Mouse (Mus musculus): ENCODE data around the gene Rtbdn.
"Not testable (repeated sequence)": the region's sequence is repeated elsewhere in the genome, so short reads cannot be mapped to it uniquely, and the experiment has no call there.

Gene Rtbdn

DNA sequence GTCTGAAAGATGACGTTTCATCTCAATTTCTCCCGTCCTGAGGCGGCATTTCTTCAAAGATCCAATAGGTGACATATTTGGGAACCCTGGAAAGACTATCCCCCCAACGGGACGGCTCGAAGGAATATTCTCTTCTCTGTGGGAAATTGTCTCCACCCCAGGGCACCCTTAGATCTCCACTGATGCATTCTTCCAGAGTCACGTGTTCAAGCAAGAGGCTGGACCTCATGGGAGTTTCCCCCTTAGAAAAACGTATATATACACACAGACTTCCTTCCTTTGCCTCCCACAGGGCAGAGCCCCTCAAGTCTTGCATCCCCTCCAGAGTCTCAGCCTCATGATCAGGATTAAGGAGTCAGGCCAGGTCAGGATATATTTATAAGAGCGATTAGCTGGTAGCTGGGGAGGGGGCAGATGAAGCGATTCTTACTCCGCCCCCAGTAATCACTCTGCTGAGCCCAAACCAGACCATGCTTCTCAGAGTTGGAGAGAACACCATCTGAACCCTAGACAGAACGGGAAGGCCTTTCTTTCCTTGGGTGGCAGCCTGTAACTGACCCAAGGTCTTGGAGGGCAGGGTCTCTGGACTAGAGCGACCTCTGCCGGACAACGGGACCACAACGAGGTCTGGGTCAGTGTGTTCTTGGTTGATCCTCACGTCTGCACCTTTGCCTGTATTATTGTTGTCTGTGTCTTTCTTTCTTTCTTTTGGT, at the start of gene Rtbdn:
TSS of gene Rtbdn (plus strand) at position 464 of the 713 bp plus-strand sequence.
- DNase-seq (ENCODE audit: low spot score in 2 of 2) = no peak

DNA sequence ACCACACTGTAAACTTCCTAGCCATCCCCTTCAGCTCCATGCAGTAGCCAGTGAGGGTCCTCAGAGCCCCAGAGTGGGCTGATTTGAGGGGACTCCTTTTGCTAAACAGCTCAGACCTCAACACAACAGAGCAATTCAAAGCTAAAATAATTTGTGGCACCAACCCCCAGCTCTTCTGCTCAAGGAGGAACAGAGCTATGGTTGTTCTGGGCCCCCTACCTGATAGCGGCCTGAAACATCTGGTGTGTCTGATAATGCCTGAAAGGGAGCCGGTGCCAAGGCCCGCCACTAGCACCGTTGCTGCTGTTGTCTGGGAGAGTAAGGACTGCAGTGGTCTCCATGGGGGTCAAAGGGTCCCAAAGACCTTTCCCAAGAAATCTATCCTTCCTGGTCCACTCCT, 45.7 kb upstream of the Rtbdn start:
- DNase-seq (ENCODE audit: low spot score in 2 of 2) = no peak

DNA sequence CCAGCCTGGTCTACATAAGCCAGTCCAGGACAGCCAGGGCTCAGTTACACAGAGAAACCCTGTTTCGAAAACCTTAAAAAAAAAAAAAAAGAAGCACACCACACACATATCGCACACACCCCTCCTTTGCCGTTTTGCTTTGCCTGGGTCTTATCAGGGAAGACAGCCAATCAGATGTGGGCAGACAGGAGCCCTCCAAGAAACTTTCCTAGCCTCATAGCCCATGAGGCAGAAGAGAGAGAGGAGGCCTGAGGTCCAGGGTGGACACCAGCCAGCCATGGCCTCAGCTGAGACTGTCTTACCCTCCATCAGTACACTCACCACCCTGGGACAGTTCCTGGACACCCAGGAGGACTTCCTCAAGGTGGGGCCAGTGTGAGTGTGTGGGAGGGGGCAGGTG, 45.0 kb upstream of the Rtbdn start, which contains the start of gene Klf1:
TSS of gene Klf1 (plus strand) at position 177 of the 400 bp plus-strand sequence.
- no peak for DNase-seq (ENCODE audit: low spot score in 2 of 2)

DNA sequence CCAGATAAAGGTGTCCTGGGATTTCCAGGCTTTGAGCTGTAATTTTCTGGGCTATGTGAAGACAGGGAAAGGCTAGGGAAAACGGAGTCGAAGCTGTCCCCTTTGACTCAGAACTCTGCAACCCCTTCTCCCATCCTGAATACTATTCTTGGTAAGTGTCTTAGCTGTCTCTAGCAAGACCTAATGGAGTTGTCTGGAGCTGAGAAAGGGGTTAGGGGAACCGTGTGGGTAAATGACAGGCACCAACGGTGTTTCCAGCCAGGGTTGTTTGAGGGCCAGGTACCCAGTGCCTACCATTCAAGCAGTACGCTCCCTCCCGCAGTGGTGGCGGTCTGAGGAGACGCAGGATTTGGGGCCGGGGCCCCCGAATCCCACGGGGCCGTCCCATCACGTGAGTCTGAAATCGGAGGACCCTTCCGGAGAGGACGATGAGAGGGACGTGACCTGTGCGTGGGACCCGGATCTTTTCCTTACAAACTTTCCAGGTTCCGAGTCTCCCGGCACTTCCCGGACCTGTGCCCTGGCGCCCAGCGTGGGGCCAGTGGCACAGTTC, 44.3 kb upstream of the Rtbdn start:
- DNase-seq (ENCODE audit: low spot score in 2 of 2) = no peak

DNA sequence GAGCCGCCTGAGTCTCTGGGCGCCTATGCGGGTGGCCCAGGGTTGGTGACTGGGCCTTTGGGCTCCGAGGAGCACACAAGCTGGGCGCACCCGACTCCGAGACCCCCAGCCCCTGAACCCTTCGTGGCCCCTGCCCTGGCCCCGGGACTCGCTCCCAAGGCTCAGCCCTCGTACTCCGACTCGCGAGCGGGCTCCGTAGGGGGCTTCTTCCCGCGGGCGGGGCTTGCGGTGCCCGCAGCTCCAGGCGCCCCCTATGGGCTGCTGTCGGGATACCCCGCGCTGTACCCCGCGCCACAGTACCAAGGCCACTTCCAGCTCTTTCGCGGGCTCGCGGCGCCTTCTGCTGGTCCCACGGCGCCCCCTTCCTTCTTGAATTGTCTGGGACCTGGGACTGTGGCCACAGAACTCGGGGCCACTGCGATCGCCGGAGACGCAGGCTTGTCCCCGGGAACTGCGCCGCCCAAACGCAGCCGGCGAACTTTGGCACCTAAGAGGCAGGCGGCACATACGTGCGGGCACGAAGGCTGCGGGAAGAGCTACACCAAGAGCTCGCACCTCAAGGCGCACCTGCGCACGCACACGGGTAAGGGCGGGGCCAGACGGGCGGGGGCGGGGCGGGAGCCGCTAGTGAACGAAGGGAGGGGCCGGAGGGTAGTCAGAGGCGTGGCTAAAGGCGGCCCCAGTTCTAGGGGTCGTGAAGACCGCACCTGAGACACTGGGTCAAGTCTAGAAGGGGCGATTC, 43.7 kb upstream of the Rtbdn start:
- peak; percentile 88 to 93 for DNase-seq (ENCODE audit: low spot score in 2 of 2)

DNA sequence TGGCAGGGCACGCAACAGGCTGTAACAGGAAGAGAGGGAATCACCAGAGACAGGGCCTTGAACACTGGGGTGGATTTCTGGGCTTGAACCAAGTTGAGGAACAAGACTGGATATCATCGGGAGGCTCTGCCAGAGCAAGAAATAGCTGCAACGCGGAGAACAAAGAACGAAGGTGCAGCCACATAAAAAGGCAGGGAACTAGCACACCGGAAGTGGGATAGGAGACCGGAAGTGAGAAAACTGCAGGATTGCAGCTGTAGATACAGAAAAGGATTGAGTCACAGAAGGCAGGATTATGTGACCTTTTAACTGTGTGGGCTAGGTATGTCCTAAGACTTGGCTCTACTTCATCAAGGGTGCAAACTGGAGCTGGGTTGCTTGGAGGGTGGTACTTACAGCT, 42.4 kb upstream of the Rtbdn start:
- DNase-seq (ENCODE audit: low spot score in 2 of 2) = no peak

DNA sequence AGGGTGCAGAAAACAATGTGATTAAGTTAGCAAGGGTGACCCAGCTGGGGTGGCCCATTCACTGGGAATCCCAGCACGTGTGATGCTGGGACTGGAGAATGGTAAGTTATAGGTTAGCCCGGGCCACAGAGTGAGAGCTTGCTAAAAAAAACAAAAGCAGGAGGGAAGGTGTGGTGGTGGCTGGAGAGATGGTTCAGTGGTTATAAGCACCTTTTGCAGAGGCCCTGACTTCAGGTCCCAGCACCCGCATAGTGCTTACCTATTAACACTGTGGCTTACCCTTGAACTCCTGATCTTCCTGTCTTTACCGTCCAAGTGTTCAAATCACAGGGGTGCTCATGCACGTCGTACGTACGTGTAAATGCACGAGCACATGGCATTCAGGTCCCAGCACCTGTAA, 39.8 kb upstream of the Rtbdn start:
- DNase-seq (ENCODE audit: low spot score in 2 of 2) = no peak

DNA sequence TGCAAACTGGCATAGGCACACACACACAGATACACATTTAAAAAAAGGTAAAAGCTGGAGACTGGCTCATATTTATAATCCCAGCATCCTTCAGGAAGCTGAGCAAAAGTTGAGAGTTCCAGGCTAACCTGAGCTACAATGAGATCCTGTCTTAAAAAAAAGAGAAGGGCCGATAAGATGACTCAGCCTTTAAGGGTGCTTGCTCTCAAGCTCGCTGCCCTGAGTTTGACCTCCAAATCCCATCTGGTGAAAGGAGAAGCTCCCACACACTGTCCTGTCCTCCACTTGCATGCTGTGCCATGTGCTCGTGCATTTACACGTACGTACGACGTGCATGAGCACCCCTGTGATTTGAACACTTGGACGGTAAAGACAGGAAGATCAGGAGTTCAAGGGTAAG, 39.3 kb upstream of the Rtbdn start:
- no peak for DNase-seq (ENCODE audit: low spot score in 2 of 2)

DNA sequence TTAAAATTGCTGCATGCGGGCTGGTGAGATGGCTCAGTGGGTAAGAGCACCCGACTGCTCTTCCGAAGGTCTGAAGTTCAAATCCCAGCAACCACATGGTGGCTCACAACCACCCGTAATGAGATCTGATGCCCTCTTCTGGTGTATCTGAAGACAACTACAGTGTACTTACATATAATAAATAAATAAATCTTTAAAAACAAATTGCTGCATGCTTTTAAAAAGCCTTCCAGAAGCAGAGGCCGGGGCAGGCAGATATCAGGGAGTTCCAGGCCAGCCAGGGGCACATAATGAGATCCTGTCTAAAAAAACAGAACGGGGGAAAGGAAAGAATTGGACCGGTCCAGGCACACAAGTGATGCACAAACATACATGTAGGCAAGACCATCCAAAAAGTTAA, 38.8 kb upstream of the Rtbdn start:
- not testable (repeated sequence) for DNase-seq (ENCODE audit: low spot score in 2 of 2)

DNA sequence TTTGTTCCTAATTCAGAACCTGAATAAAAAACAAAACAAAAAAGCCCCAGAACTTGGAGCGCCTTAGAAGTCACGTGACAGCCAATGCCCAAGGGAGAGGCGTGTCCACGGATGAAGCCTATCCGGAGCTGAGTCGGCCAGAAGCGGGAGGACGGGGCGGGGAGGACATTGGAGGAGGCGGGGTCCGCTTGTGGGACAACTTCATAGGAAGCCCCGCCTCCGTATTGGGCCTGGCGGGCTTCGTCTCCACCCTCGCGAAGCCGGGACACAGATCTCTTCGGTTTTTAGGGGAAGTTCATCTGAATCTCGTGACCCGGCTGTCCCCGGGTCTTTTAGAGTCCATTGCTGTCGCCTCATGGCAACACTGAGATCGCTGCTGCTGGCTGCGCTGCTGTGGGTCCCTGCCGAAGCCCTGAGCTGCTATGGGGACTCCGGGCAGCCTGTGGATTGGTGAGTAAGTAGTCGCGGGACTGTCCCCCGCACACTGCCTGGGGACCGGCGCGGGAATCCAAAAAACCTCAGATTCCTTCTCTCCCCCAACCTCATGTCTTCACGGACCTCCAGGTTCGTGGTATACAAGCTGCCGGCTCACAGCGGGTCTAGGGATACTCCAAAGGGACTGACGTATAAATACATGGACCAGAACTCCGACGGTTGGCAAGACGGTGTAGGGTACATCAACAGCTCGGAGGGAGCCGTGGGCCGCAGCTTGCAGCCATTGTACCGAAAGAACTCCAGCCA, 38.2 kb upstream of the Rtbdn start, which contains the start of gene Dnase2a:
TSS of gene Dnase2a (plus strand) at position 140 of the 741 bp plus-strand sequence.
- peak; percentile 72 to 78 for DNase-seq (ENCODE audit: low spot score in 2 of 2)

DNA sequence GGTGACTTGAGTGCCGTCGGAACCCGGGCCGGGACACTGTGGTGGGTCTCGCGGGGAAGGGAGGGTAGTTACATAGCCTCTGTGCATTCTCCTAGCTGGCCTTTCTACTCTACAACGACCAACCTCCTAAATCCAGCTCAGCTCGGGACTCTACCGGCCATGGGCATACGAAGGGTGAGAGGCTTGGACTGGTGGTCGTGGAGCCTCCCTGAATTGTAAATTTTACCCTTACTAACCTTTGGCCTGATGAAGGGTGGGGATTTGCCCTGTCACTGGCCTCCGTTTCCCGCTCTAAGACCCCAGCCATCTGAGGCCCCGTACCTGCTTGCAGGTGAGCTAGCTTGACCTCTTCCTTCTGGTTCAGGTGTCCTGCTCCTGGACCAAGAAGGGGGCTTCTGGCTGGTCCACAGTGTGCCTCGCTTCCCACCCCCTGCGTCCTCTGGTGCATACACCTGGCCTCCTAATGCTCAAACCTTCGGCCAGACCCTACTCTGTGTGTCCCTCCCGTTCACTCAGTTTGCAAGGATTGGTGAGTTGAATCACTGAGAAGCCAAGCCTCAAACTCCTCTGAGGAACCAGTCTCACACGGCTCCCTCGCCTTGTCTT, 37.5 kb upstream of the Rtbdn start:
- no peak for DNase-seq (ENCODE audit: low spot score in 2 of 2)

DNA sequence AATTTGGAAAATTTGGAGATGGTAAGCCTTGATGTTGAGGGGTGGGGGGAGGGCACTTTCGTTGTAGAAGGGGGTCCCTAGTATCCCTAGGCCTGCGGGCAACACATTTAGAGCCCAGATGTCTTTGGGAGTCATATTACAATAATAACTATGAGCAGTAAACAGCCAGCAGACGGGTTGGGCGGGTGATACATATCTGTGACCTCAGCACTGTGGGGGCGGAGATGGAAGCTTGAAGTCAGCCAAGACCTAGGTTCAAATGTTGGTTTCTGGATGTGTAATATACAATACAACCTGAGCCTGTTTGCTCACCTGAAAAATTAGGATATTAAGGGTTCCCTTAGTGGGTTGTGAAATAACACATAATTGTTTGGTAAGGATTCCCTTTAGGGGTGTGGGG, 36.8 kb upstream of the Rtbdn start:
- no peak for DNase-seq (ENCODE audit: low spot score in 2 of 2)

DNA sequence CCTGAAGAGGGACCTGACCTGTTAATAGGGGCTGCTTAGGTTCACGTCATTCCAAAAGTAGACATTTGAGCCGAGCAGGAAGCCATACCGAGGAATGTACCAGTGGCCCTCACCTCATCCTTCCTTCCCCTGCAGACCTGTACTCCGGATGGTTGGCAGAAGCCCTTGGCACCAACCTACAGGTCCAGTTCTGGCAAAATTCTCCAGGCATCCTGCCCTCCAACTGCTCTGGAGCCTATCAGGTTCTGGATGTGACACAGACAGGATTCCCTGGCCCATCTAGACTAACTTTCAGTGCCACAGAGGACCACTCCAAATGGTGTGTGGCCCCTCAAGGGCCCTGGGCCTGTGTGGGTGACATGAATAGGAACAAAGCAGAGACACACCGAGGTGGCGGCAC, 36.2 kb upstream of the Rtbdn start:
- no peak for DNase-seq (ENCODE audit: low spot score in 2 of 2)

DNA sequence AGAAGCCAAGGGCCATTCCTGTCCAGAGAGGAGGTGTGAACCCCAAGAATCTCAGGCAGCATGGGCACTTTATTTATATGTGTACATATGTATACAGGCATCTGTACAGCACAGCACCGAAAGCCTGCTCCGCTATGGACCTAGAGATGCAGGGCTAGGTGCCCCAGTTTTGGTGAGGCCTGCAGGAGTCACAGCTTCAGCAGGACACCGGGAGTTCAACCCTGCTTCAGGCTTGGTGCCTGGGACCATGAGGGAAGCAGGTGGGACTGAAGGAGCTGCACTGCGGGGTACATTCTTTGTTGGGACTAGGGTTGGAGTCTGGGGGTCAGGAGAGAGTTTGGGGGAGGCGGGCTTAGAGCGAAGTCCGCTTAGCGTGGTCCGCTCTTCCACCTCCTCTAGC, 34.9 kb upstream of the Rtbdn start:
- no peak for DNase-seq (ENCODE audit: low spot score in 2 of 2)

DNA sequence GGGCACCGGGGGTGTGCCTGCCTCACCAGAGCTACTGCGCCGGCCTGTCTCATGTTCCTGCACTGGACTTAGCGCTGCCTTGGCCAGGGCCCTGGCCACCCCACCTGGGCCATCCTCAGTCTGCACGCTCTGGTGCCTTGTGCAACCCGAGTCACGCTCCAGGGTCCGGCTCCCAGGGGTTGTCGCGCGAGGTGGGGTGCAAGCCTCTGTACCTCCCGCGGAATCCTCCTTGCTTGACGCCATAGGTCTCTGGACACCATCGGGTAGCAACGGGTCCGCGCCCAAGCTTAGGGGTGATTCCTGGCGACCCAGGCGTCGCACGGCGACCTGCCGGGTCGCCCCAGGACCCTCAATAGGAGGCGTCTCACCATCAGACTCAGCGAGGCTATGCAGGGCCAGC, 34.4 kb upstream of the Rtbdn start:
- no peak for DNase-seq (ENCODE audit: low spot score in 2 of 2)

DNA sequence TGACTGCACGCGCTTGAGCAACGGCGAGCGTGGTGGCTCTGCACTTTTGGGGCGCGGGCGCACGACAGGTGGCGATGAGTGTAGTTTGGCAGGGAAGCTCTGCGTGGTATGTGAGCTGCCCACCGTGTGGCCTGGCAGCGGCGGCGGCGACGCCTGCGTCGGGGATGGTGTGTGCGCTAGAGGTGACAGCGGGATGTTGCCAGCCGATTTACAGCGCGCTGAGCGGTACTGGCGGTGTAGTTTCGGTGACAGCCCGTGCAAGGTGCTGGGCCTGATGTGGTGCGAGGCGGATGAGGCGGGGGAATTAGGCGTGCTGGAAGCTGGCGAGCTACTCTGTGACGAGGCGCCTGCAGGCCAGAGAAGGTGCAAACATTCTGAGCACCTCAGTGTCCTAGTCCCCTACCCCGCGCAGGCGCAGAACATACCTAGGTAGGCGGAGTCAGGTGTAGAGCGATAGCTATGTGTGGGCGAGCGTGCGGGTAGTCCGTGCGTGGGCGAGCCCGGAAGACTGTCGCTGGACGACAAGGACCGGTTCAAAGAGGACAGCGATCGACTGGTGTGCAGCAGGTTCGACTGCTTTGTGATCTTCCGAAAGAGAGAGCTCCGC, 33.8 kb upstream of the Rtbdn start:
- DNase-seq (ENCODE audit: low spot score in 2 of 2) = peak; percentile 64 to 73

DNA sequence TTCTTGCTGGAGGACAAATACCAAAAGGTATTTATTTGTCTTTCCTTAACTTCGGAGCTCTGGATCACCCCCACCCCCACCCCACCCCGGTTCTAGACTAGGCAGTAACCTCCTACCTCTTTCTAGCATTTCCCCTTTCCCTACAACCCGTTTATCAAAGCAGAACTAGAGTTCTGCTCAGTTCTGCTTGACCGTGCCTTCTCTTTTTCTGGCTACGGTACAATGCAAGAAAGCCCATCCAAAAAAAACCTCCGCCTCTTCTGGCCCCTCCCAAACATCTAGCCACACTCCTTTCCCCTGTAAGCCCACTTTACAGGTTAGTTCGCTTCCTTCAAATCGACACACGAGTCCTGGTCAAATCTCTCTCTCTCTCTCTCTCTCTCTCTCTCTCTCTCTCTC, 33.3 kb upstream of the Rtbdn start:
- no peak for DNase-seq (ENCODE audit: low spot score in 2 of 2)

DNA sequence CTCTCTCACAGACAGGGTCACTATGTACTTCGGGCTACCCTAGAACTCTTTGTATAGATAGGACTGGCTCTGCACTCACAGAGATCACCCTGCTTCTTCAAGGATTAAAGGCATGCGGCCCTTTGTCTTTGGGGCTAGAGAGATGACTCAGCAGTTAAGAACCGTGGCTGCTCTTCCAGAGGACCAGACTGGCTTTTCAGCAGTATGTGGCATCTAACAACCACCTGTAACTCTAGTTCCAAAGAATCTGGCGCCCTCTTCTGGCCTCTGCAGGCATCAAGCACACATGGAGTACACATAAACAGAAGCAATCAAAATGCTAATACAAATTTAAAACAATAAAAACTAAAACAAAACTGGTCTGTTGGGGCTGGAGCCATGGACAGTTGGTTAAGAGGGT, 32.8 kb upstream of the Rtbdn start:
- DNase-seq (ENCODE audit: low spot score in 2 of 2) = peak in 1 of 2 experiments; percentile 46

DNA sequence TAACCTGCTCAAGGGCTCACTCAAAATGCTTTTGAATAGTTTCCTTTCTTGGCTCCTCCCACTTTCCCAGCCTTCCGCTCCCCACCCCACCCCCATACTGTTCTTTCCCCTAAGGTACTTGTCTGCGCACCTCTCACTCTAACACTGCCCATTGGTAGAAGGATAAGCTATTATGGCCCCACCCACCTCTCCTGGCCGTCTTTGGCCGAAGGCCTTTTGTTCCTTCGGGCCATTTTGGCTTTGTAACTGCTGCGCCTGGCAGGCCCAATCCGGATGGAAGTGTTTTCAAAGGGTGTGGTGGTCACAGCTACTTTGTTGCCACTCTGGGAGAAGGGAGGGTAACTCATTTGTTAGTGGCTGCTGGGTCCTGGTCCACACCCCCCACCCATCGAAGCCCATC, 31.5 kb upstream of the Rtbdn start:
- DNase-seq (ENCODE audit: low spot score in 2 of 2) = no peak

DNA sequence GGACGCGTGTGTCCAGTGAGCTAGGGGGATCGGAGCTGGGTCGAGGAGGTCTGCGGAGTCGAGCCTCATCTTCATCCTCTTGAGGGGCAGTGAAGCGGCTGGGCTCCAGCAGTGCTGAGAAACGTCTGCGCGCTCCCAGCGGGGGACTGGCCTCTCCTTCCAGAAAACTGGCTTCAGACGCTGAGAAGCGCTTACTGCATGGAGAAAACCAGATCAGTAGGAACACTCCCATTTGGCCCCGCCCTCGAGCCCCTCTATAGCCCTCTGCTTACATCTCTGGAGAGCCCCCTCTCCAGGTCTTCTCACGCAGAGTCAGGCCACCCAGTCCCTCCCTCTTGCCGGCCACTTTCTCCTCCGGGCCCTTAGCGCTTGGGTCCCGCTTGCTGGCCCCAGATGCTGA, 29.0 kb upstream of the Rtbdn start:
- DNase-seq (ENCODE audit: low spot score in 2 of 2) = no peak

DNA sequence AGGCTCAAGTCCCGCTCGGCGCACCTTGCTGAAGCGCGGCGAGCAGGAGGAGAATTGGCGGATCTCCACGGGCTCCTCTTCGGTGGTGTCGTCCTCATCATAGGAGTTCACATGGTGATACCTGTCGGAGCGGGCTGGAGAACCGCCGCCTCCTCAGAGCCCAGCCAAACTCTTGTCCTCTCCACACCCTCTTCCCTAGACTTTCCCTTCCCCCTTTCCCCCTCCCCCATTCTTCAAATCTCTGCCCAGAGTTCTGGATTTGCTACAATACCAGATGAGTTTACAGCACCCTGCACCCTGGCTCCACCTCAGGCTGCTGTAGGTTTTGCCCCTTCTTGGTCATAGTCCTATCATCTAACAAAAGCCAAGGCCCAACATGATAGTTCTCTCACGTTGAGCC, 28.1 kb upstream of the Rtbdn start:
- DNase-seq (ENCODE audit: low spot score in 2 of 2) = no peak
